Mouse (Mus musculus) C2C12 (cell line): Measurements from ENCODE around the gene Gm47985.

ENCODE experiments used
- CTCF ChIP-seq: IDR thresholded peaks from one replicate; pipeline ENCODE4 v1.5.1; 2011; ENCODE audit not compliant: control insufficient read depth, insufficient read depth, insufficient read length
- MAX ChIP-seq: IDR thresholded peaks from one replicate; pipeline ENCODE4 v1.6.1; 2011; ENCODE audit warnings: mild to moderate bottlenecking, control low read depth
- MYOG ChIP-seq: IDR thresholded peaks from one replicate; pipeline ENCODE4 v1.6.1; 2011; ENCODE audit not compliant: control insufficient read depth, insufficient read length; ENCODE audit errors: extremely low read depth
- USF1 ChIP-seq: IDR thresholded peaks from one replicate; pipeline ENCODE4 v1.6.1; 2011; ENCODE audit warnings: low read depth, mild to moderate bottlenecking, control low read depth, moderate library complexity

- TF ChIP-seq USF1 (no peak), CTCF (no peak), MAX (no peak), MYOG (no peak)
Measured at GRCm38 (mm10) chr1:151151089-151151488, 31.2 kb upstream of the Gm47985 start.
